ENCODE assay signal across 10 mouse cellular contexts in genomic region chr12:30142085-30142484, GRCm38 (mm10). TPM values are rescaled to one million over a fixed set of nuclear protein-coding genes. Genes with fewer than 3 reads are reported as not detected.
DNase-seq lines count a peak whose midpoint lies in the region; TF ChIP-seq lines count a peak whose summit lies in the region.
"Had no signal": no experiment of that assay in that cellular context is flagged by ENCODE, and none has a peak within 500 bp of the region (broad histone marks: within the 10 kb centered on the region; RNA-seq: fewer than 3 reads in every experiment).

No protein-coding gene starts in this region.

- peak; percentile 33 for DNase-seq in embryo, embryonic 10 days (ENCODE audit: low spot score)
- no peak for DNase-seq in embryo, embryonic 9.5 days (ENCODE audit: extremely low spot score)
- DNase-seq in lung, adult 18-20 months: peak; percentile 9 to 26
- no peak for DNase-seq in lung, adult 2 months
- peak; percentile 36 for DNase-seq in fibroblast of lung, adult 2 months (ENCODE audit: low read depth)
- peak; percentile 47 for DNase-seq in lung, postnatal 14 days
- no peak for DNase-seq in forebrain, embryonic 10.5 days (ENCODE audit: extremely low spot score, low spot score)
- no peak for DNase-seq in yolk sac, embryonic 10.5 days (ENCODE audit: low spot score)
- DNase-seq: cerebellum, adult 11 months had no signal

- H3K4me3 ChIP-seq in lung, adult 2 months (replicated peaks; ENCODE audit: extremely low read depth, low read depth, low read length): no peak overlapping the region
- no peak overlapping the region for H3K4me3 ChIP-seq in forebrain, embryonic 10.5 days
- H3K4me3 ChIP-seq: limb, embryonic 12.5 days had no signal

- no peak for TF ChIP-seq CTCF in lung, adult 2 months (IDR thresholded peaks at IDR 0.05; ENCODE audit: insufficient read depth, low read length)

- TF ChIP-seq POLR2A in lung, adult 2 months (IDR thresholded peaks at IDR 0.05; ENCODE audit: borderline replicate concordance, extremely low read depth, low read depth, low read length): no peak

- no peaks in the 10 kb centered on the region for H3K4me1 ChIP-seq in lung, adult 2 months (ENCODE audit: control insufficient read depth, insufficient read depth, low read length)
- no peaks in the 10 kb centered on the region for H3K4me1 ChIP-seq in forebrain, embryonic 10.5 days
- H3K4me1 ChIP-seq: limb, embryonic 12.5 days had no signal

- no peak overlapping the region for H3K27ac ChIP-seq in forebrain, embryonic 10.5 days
- H3K27ac ChIP-seq: limb, embryonic 12.5 days had no signal

- no peaks in the 10 kb centered on the region for H3K9me3 ChIP-seq in forebrain, embryonic 10.5 days
- H3K9me3 ChIP-seq: limb, embryonic 12.5 days had no signal

- no peaks in the 10 kb centered on the region for H3K36me3 ChIP-seq in forebrain, embryonic 10.5 days (replicated peaks)
- H3K36me3 ChIP-seq: limb, embryonic 12.5 days had no signal

- WGBS in lung, adult 2 months: 53% methylated on average over 3 of the region's 3 CpGs
- 69% methylated on average over 3 of the region's 3 CpGs for WGBS in forebrain, embryonic 10.5 days

- no peaks in the 10 kb centered on the region for H3K27me3 ChIP-seq in forebrain, embryonic 10.5 days (ENCODE audit: poor library complexity, severe bottlenecking)
- H3K27me3 ChIP-seq: limb, embryonic 12.5 days had no signal

RNA-seq across cellular contexts. Expression of gene Tpo, which starts 9.7 kb away (rescaled TPM):
- not detected in 2 replicates for polyA plus RNA-seq in lung, adult 2 months (2012; rRNA removed)
- not detected in 2 replicates for polyA plus RNA-seq in forebrain, embryonic 10.5 days (2016; fragmentation: Nextera tagmentation; extraction: Ambion mirVana)
- polyA plus RNA-seq: limb, embryonic 12.5 days had no signal

Comparison
In these comparisons a context has a peak if more than half of its experiments do, and no peak if none do; other contexts are left out.
1. DNase-seq: peak in embryo, embryonic 10 days (single experiment), lung, adult 18-20 months (2 of 2), fibroblast of lung, adult 2 months (single experiment) and lung, postnatal 14 days (single experiment); none in embryo, embryonic 9.5 days (single experiment), lung, adult 2 months (single experiment), forebrain, embryonic 10.5 days (single experiment) and yolk sac, embryonic 10.5 days (single experiment).